Mouse (Mus musculus): ENCODE measurements around the gene Wbp1. TPM values are rescaled to one million over a fixed set of nuclear protein-coding genes. Genes with fewer than 3 reads are reported as not detected.
A peak's percentile ranks its signal among the peaks of the same experiment; 100 is the strongest.

Wbp1 gene
- total and polyA plus RNA-seq, 3 experiments = 42.4 to 72.8 TPM; not detected in 1

GRCm38 (mm10) chr6:83098411-83098810 lies 22.9 kb downstream of the Wbp1 start:
- TF ChIP-seq SMC3 (IDR thresholded peaks at IDR 0.05; ENCODE audit: low read depth, low read length) (no peak), CHD1 (IDR thresholded peaks at IDR 0.05; ENCODE audit: low read depth, low read length) (no peak), CHD2 (IDR thresholded peaks at IDR 0.05; ENCODE audit: low read length) (no peak), UBTF (IDR thresholded peaks at IDR 0.05; ENCODE audit: borderline replicate concordance, insufficient read depth, low read depth, low read length) (no peak), NELFE (IDR thresholded peaks at IDR 0.05; ENCODE audit: low read depth, low read length) (no peak), HCFC1 (IDR thresholded peaks at IDR 0.05; ENCODE audit: low read depth, low read length) (no peak), POLR2AphosphoS5 (IDR thresholded peaks at IDR 0.05; ENCODE audit: borderline replicate concordance, low read depth, low read length) (no peak), SIN3A (IDR thresholded peaks at IDR 0.05; ENCODE audit: low read length) (no peak), TAL1 (IDR thresholded peaks at IDR 0.05; ENCODE audit: low read length) (no peak), MAFK (IDR thresholded peaks at IDR 0.05; ENCODE audit: borderline replicate concordance, low read depth, low read length) (no peak), TBP (IDR thresholded peaks at IDR 0.05; ENCODE audit: low read depth, low read length) (no peak)
- Histone ChIP-seq H3K79me2 (ENCODE audit: control insufficient read depth, insufficient read depth, low read length, poor library complexity) (peaks cover 12% of the 10 kb centered on the region), H3K27ac (ENCODE audit: control insufficient read depth, low read depth, low read length) (no peak overlapping the region), H3K9me3 (replicated peaks; ENCODE audit: insufficient read depth, low read length) (no peaks in the 10 kb centered on the region), H3K9ac (ENCODE audit: control insufficient read depth, low read depth, low read length, poor library complexity, severe bottlenecking) (no peak overlapping the region), H3K27me3 (ENCODE audit: control insufficient read depth in 1 of 2, insufficient read depth in 2 of 2, low read length in 2 of 2) (0 out of 4 replicates have a peak, but pooled peaks cover 0 to 1% of the 10 kb centered on the region in 2 experiments), H3K4me1 (ENCODE audit: control insufficient read depth in 1 of 2, insufficient read depth in 2 of 2, low read length in 2 of 2) (peaks cover 0 to 7% of the 10 kb centered on the region in 2 experiments; a peak in 3 of 4 replicates), H3K36me3 (ENCODE audit: control insufficient read depth in 1 of 2, insufficient read depth in 2 of 2, low read length in 2 of 2) (peaks cover 0 to 8% of the 10 kb centered on the region in 2 experiments; a peak in 2 of 4 replicates), H3K4me3 (ENCODE audit: control insufficient read depth in 1 of 2, insufficient read depth in 1 of 2, low read depth in 2 of 2, low read length in 2 of 2) (no peak overlapping the region)
- DNase-seq (ENCODE audit: low read depth, low spot score) = no peak

DNA sequence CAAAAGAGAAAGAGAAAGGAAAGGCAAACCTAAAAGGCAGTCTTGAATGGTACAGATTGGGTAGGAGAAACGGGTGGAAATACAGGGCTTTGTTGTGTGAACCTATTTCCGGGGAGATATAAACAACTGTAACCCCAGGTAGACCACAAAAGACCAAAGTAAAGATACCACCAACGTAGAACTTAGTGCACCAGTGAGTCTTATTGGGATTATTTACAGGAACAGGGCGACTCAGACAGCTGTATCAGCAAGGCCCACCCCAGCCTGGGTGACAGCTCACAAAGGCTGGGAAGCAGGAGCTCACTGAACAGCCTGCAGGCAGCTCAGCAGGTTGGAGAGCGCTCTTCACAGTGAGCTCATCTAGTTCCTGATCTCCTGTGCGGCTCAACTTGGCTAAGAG lies 25.4 kb downstream of the Wbp1 start:
- peaks cover 0 to 4% of the 10 kb centered on the region in 2 experiments; a peak in 1 of 4 replicates for H3K36me3 ChIP-seq (ENCODE audit: control insufficient read depth in 1 of 2, insufficient read depth in 2 of 2, low read length in 2 of 2)
- no peak for TF ChIP-seq ZKSCAN1 (IDR thresholded peaks at IDR 0.05; ENCODE audit: low read depth, low read length)
- no peak for TF ChIP-seq ETS1 (IDR thresholded peaks at IDR 0.05; ENCODE audit: low read depth, low read length)
- H3K27ac ChIP-seq (ENCODE audit: control insufficient read depth, low read depth, low read length) = no peak overlapping the region
- 0 out of 4 replicates have a peak, but pooled peaks cover 0 to 1% of the 10 kb centered on the region in 2 experiments for H3K27me3 ChIP-seq (ENCODE audit: control insufficient read depth in 1 of 2, insufficient read depth in 2 of 2, low read length in 2 of 2)
- DNase-seq (ENCODE audit: low read depth, low spot score) = peak; percentile 59
- no peaks in the 10 kb centered on the region for H3K9me3 ChIP-seq (replicated peaks; ENCODE audit: insufficient read depth, low read length)
- no peaks in the 10 kb centered on the region for H3K79me2 ChIP-seq (ENCODE audit: control insufficient read depth, insufficient read depth, low read length, poor library complexity)
- peaks cover 0 to 5% of the 10 kb centered on the region in 2 experiments; a peak in 3 of 4 replicates for H3K4me1 ChIP-seq (ENCODE audit: control insufficient read depth in 1 of 2, insufficient read depth in 2 of 2, low read length in 2 of 2)
- no peak overlapping the region for H3K9ac ChIP-seq (ENCODE audit: control insufficient read depth, low read depth, low read length, poor library complexity, severe bottlenecking)
- no peak overlapping the region; a peak in 1 of 4 replicates for H3K4me3 ChIP-seq (ENCODE audit: control insufficient read depth in 1 of 2, insufficient read depth in 1 of 2, low read depth in 2 of 2, low read length in 2 of 2)

GRCm38 (mm10) chr6:83092416-83093127 lies 28.8 kb downstream of the Wbp1 start:
- TF ChIP-seq EP300 (IDR thresholded peaks at IDR 0.05; ENCODE audit: low read depth in 1 of 2, low read length in 2 of 2) = no peak
- Histone ChIP-seq H3K79me2 (ENCODE audit: control insufficient read depth, insufficient read depth, low read length, poor library complexity) (no peaks in the 10 kb centered on the region), H3K27ac (ENCODE audit: control insufficient read depth, low read depth, low read length) (no peak overlapping the region), H3K4me3 (ENCODE audit: control insufficient read depth in 1 of 2, insufficient read depth in 1 of 2, low read depth in 2 of 2, low read length in 2 of 2) (no peak overlapping the region), H3K4me1 (ENCODE audit: control insufficient read depth in 1 of 2, insufficient read depth in 2 of 2, low read length in 2 of 2) (no peaks in the 10 kb centered on the region), H3K36me3 (ENCODE audit: control insufficient read depth in 1 of 2, insufficient read depth in 2 of 2, low read length in 2 of 2) (no peaks in the 10 kb centered on the region), H3K27me3 (ENCODE audit: control insufficient read depth in 1 of 2, insufficient read depth in 2 of 2, low read length in 2 of 2) (peaks cover 2 to 5% of the 10 kb centered on the region in 2 experiments; a peak in 2 of 4 replicates), H3K9ac (ENCODE audit: control insufficient read depth, low read depth, low read length, poor library complexity, severe bottlenecking) (no peak overlapping the region), H3K9me3 (replicated peaks; ENCODE audit: insufficient read depth, low read length) (no peaks in the 10 kb centered on the region)
- no peak for DNase-seq (ENCODE audit: low read depth, low spot score)

Data from MEL (cell line).